Mouse (Mus musculus) liver, embryonic 15.5 days (tissue): ENCODE results near the gene Sbp. TPM values are rescaled to one million over a fixed set of nuclear protein-coding genes. Genes with fewer than 3 reads are reported as not detected.
A peak's percentile ranks its signal among the peaks of the same experiment; 100 is the strongest.
"Not testable (repeated sequence)": the region's sequence is repeated elsewhere in the genome, so short reads cannot be mapped to it uniquely, and the experiment has no call there.

Source experiments
- ATAC-seq: fragments of 200-750 bp; cut with Nextera tagmentation; 2 replicates; pipeline ENCODE4 v1.8.0; 2017; ENCODE audit warnings: moderate number of reproducible peaks, mild to moderate bottlenecking, moderate library complexity; ENCODE audit not compliant: insufficient read depth
- H3K27ac ChIP-seq: fragments of 300-500 bp; sonication (generic); replicated peaks from 2 replicates; pipeline ENCODE4 v1.5.1; 2015; ENCODE audit warnings: mild to moderate bottlenecking, inconsistent platforms
- H3K27me3 ChIP-seq: fragments of 300-500 bp; sonication (generic); 2 replicates; pipeline ENCODE4 v1.6.1; 2015; ENCODE audit warnings: mild to moderate bottlenecking, inconsistent platforms
- H3K36me3 ChIP-seq: fragments of 300-500 bp; sonication (generic); replicated peaks from 2 replicates; pipeline ENCODE4 v1.6.1; 2015; ENCODE audit warnings: moderate library complexity, mild to moderate bottlenecking, inconsistent platforms
- H3K4me1 ChIP-seq: fragments of 300-500 bp; sonication (generic); replicated peaks from 2 replicates; pipeline ENCODE4 v1.6.1; 2015; ENCODE audit warnings: inconsistent platforms
- H3K4me2 ChIP-seq: fragments of 300-500 bp; sonication (generic); 2 replicates; pipeline ENCODE4 v1.6.1; 2015; ENCODE audit warnings: moderate library complexity, mild to moderate bottlenecking, inconsistent platforms
- H3K4me3 ChIP-seq: fragments of 300-500 bp; sonication (generic); replicated peaks from 2 replicates; pipeline ENCODE4 v1.5.1; 2015; ENCODE audit warnings: mild to moderate bottlenecking, inconsistent platforms
- H3K9ac ChIP-seq: fragments of 300-500 bp; sonication (generic); 2 replicates; pipeline ENCODE4 v1.6.1; 2015; ENCODE audit warnings: moderate library complexity, mild to moderate bottlenecking, inconsistent platforms
- H3K9me3 ChIP-seq: fragments of 300-500 bp; sonication (generic); replicated peaks from 2 replicates; pipeline ENCODE4 v1.6.1; 2016; ENCODE audit warnings: inconsistent platforms
- WGBS: fragments of 180-500 bp; shearing (Covaris S2); methylation state at CpG from one replicate; pipeline ENCODE4 v1.1.7; 2015; ENCODE audit warnings: mixed read lengths; ENCODE audit not compliant: insufficient replicate concordance; 5-methylcytosine and 5-hydroxymethylcytosine counted together
- polyA plus RNA-seq: library from polyadenylated mRNA; unstranded; fragments of >200 nt; fragmentation: Nextera tagmentation; extraction: Ambion mirVana; gene quantifications from 2 replicates; pipeline ENCODE4 v1.2.1, GENCODE M21; 2015

The Sbp gene
- not detected in 2 replicates for polyA plus RNA-seq

GRCm38 (mm10) chr17:23941372-23941771 is at the start of gene Sbp:
Gene Sbp (plus strand): TSS chr17:23941672.
- no peak for ATAC-seq
- no peak within 1 kb of the TSS for H3K4me3 ChIP-seq

GRCm38 (mm10) chr17:23917158-23917557 is 24.3 kb upstream of the Sbp start, which contains the start of gene Dcpp3:
Gene Dcpp3 (plus strand): TSS chr17:23917458.
- H3K36me3 ChIP-seq, H3K4me1 ChIP-seq, H3K9ac ChIP-seq, H3K4me2 ChIP-seq, ATAC-seq, H3K27me3 ChIP-seq, H3K9me3 ChIP-seq, H3K27ac ChIP-seq, H3K4me3 ChIP-seq: not testable (repeated sequence)
- 35% methylated on average over 4 of the region's 4 CpGs for WGBS

More at GRCm38 (mm10) chr17:23941372-23941771, at the start of gene Sbp:
- no peak within 1 kb of the TSS for H3K4me2 ChIP-seq
- H3K27ac ChIP-seq, result no peak within 1 kb of the TSS
- no peaks in the 10 kb centered on the region for H3K9me3 ChIP-seq
- H3K36me3 ChIP-seq, result no peaks in the 10 kb centered on the region
- no peak within 1 kb of the TSS for H3K9ac ChIP-seq
- no peaks in the 10 kb centered on the region for H3K4me1 ChIP-seq
- no peaks in the 10 kb centered on the region for H3K27me3 ChIP-seq

GRCm38 (mm10) chr17:23924531-23925007 is 16.9 kb upstream of the Sbp start:
- Histone ChIP-seq H3K36me3 (no peaks in the 10 kb centered on the region), H3K9me3 (no peaks in the 10 kb centered on the region), H3K4me1 (peaks cover 13% of the 10 kb centered on the region), H3K9ac (peak overlapping the region; percentile 53), H3K4me3 (peak overlapping the region; percentile 58), H3K27me3 (peaks cover 3% of the 10 kb centered on the region), H3K27ac (peak overlapping the region; percentile 56), H3K4me2 (peak overlapping the region; percentile 86)
- peak; percentile 95 for ATAC-seq
- WGBS, result under 1% methylated on average over 29 of the region's 29 CpGs

- Histone ChIP-seq H3K27me3 (peaks cover 3% of the 10 kb centered on the region), H3K9me3 (no peaks in the 10 kb centered on the region), H3K36me3 (no peaks in the 10 kb centered on the region), H3K9ac (peak overlapping the region; percentile 53; the same call in 1 of the 2 replicates), H3K4me1 (peaks cover 13% of the 10 kb centered on the region), H3K27ac (peak overlapping the region; percentile 56), H3K4me2 (peak overlapping the region; percentile 86), H3K4me3 (peak overlapping the region; percentile 58)
- ATAC-seq, result peak; percentile 63
- under 1% methylated on average over 14 of the region's 14 CpGs for WGBS
These were observed 16.4 kb upstream of the Sbp start for GRCm38 (mm10) chr17:23925090-23925493.

- no peaks in the 10 kb centered on the region for H3K36me3 ChIP-seq
- no peaks in the 10 kb centered on the region for H3K4me1 ChIP-seq
- H3K27me3 ChIP-seq, result no peaks in the 10 kb centered on the region; the same call in 1 of the 2 replicates
- H3K4me2 ChIP-seq, result no peak overlapping the region
- no peak overlapping the region for H3K4me3 ChIP-seq
- no peak for ATAC-seq
- H3K9ac ChIP-seq, result no peak overlapping the region
- whole genome bisulfite sequencing, result 18% methylated on average over 5 of the region's 5 CpGs
- no peaks in the 10 kb centered on the region for H3K9me3 ChIP-seq
- no peak overlapping the region for H3K27ac ChIP-seq
These were observed 10.3 kb upstream of the Sbp start for GRCm38 (mm10) chr17:23931157-23931556.

GRCm38 (mm10) chr17:23947486-23947885 is 6.0 kb downstream of the Sbp start:
- H3K4me2 ChIP-seq, H3K27ac ChIP-seq, H3K4me3 ChIP-seq, H3K27me3 ChIP-seq, H3K9me3 ChIP-seq, H3K9ac ChIP-seq, ATAC-seq, H3K36me3 ChIP-seq, H3K4me1 ChIP-seq: not testable (repeated sequence)
- WGBS, result 49% methylated on average over 4 of the region's 4 CpGs

- H3K27me3 ChIP-seq, result no peaks in the 10 kb centered on the region
- H3K4me1 ChIP-seq, result no peaks in the 10 kb centered on the region
- H3K27ac ChIP-seq, result no peak overlapping the region
- no peak overlapping the region for H3K9ac ChIP-seq
- H3K4me2 ChIP-seq, result no peak overlapping the region
- no peak overlapping the region for H3K4me3 ChIP-seq
- no peaks in the 10 kb centered on the region for H3K9me3 ChIP-seq
- no peaks in the 10 kb centered on the region for H3K36me3 ChIP-seq
- 54% methylated on average over 2 of the region's 2 CpGs for WGBS
- ATAC-seq, result no peak
These were observed 7.6 kb downstream of the Sbp start for GRCm38 (mm10) chr17:23949068-23949467.

- 46% methylated on average over 4 of the region's 4 CpGs for WGBS
- not testable (repeated sequence) for H3K9me3 ChIP-seq, ATAC-seq, H3K9ac ChIP-seq, H3K4me1 ChIP-seq, H3K27ac ChIP-seq, H3K4me2 ChIP-seq, H3K36me3 ChIP-seq, H3K27me3 ChIP-seq, H3K4me3 ChIP-seq
These were observed 9.4 kb downstream of the Sbp start for GRCm38 (mm10) chr17:23950828-23951227.

- Histone ChIP-seq H3K9ac (no peak within 1 kb of the TSS), H3K36me3 (no peaks in the 10 kb centered on the region), H3K9me3 (no peaks in the 10 kb centered on the region), H3K27me3 (peaks cover 6% of the 10 kb centered on the region; the same call in 1 of the 2 replicates), H3K4me1 (no peaks in the 10 kb centered on the region), H3K27ac (no peak within 1 kb of the TSS), H3K4me2 (no peak within 1 kb of the TSS), H3K4me3 (no peak within 1 kb of the TSS)
- WGBS, result 58% methylated on average over 5 of the region's 5 CpGs
- ATAC-seq, result no peak
These were observed 13.7 kb downstream of the Sbp start, which contains the start of gene Sbpl for GRCm38 (mm10) chr17:23955174-23955573. Gene Sbpl (minus strand): TSS chr17:23955274.

- 31% methylated on average over 3 of the region's 3 CpGs for WGBS
- Histone ChIP-seq H3K36me3 (no peaks in the 10 kb centered on the region), H3K4me2 (no peak overlapping the region), H3K9me3 (no peaks in the 10 kb centered on the region), H3K9ac (no peak overlapping the region), H3K27me3 (peaks cover 6% of the 10 kb centered on the region; the same call in 1 of the 2 replicates), H3K4me1 (no peaks in the 10 kb centered on the region), H3K27ac (no peak overlapping the region), H3K4me3 (no peak overlapping the region)
- no peak for ATAC-seq
These were observed 18.7 kb downstream of the Sbp start for GRCm38 (mm10) chr17:23960084-23960738.

- Histone ChIP-seq H3K36me3 (no peaks in the 10 kb centered on the region), H3K4me3 (no peak overlapping the region), H3K4me2 (no peak overlapping the region), H3K9me3 (no peaks in the 10 kb centered on the region), H3K4me1 (no peaks in the 10 kb centered on the region), H3K27ac (no peak overlapping the region), H3K27me3 (peaks cover 6% of the 10 kb centered on the region; the same call in 1 of the 2 replicates), H3K9ac (no peak overlapping the region)
- WGBS, result 49% methylated on average over 4 of the region's 4 CpGs
- ATAC-seq, result no peak
These were observed 20.2 kb downstream of the Sbp start for GRCm38 (mm10) chr17:23961573-23962122.
